Mouse (Mus musculus) embryonic facial prominence, embryonic 11.5 days (tissue): ENCODE results near the gene Hoxb4. TPM values are rescaled to one million over a fixed set of nuclear protein-coding genes. Genes with fewer than 3 reads are reported as not detected.

Experiments used
- ATAC-seq: fragments of 200-750 bp; cut with Nextera tagmentation; replicated peaks from 2 replicates; pipeline ENCODE4 v1.8.0; 2017; ENCODE audit warnings: low read depth; ENCODE audit not compliant: insufficient number of reproducible peaks, low FRiP score, low TSS enrichment
- DNase-seq: peaks from one replicate; pipeline ENCODE4 v3.0.0-alpha.2; 2015; ENCODE audit warnings: low spot score
- H3K27ac ChIP-seq: fragments of 300-500 bp; sonication (generic); replicated peaks from 2 replicates; pipeline ENCODE4 v1.5.1; 2014; ENCODE audit warnings: mild to moderate bottlenecking, low read depth, low read length, control low read depth
- H3K27me3 ChIP-seq: fragments of 300-500 bp; sonication (generic); 2 replicates; pipeline ENCODE4 v1.6.1; 2014; ENCODE audit warnings: mild to moderate bottlenecking, low read length, moderate library complexity, mixed read lengths; ENCODE audit not compliant: control insufficient read depth, insufficient read depth
- H3K36me3 ChIP-seq: fragments of 300-500 bp; sonication (generic); replicated peaks from 2 replicates; pipeline ENCODE4 v1.6.1; 2014; ENCODE audit warnings: low read depth, mild to moderate bottlenecking, low read length, moderate library complexity, mixed read lengths; ENCODE audit not compliant: control insufficient read depth, insufficient read depth
- H3K4me1 ChIP-seq: fragments of 300-500 bp; sonication (generic); 2 replicates; pipeline ENCODE4 v1.6.1; 2014; ENCODE audit warnings: low read length, mixed read lengths; ENCODE audit not compliant: control insufficient read depth, insufficient read depth
- H3K4me2 ChIP-seq: fragments of 300-500 bp; sonication (generic); 2 replicates; pipeline ENCODE4 v1.6.1; 2014; ENCODE audit warnings: low read depth, mild to moderate bottlenecking, control low read depth, low read length, moderate library complexity
- H3K4me3 ChIP-seq: fragments of 300-500 bp; sonication (generic); 2 replicates; pipeline ENCODE4 v1.5.1; 2014; ENCODE audit warnings: low read depth, low read length, control low read depth
- H3K9ac ChIP-seq: fragments of 300-500 bp; sonication (generic); replicated peaks from 2 replicates; pipeline ENCODE4 v1.6.1; 2014; ENCODE audit warnings: mild to moderate bottlenecking, control low read depth, low read length
- H3K9me3 ChIP-seq: fragments of 300-500 bp; sonication (generic); replicated peaks from 2 replicates; pipeline ENCODE4 v1.6.1; 2016; ENCODE audit warnings: mild to moderate bottlenecking, low read length, inconsistent platforms, mixed read lengths; ENCODE audit not compliant: control insufficient read depth
- WGBS: fragments of 180-500 bp; shearing (Covaris S2); extraction: QIAGEN DNeasy Blood & Tissue Kit; methylation state at CpG from one replicate; pipeline ENCODE4 v1.1.7; 2014; 5-methylcytosine and 5-hydroxymethylcytosine counted together
- polyA plus RNA-seq: library from polyadenylated mRNA; unstranded; fragments of >200 nt; fragmentation: Nextera tagmentation; extraction: Ambion mirVana; gene quantifications from 2 replicates; pipeline ENCODE4 v1.2.1, GENCODE M21; 2014

Hoxb4 gene
- polyA plus RNA-seq, 1 experiment from 2014 or later, result 0.24 TPM

GRCm38 (mm10) chr11:96326705-96327104 is 8.6 kb downstream of the Hoxb4 start:
- Histone ChIP-seq H3K27ac (no peak overlapping the region), H3K4me3 (no peak overlapping the region)

DNA sequence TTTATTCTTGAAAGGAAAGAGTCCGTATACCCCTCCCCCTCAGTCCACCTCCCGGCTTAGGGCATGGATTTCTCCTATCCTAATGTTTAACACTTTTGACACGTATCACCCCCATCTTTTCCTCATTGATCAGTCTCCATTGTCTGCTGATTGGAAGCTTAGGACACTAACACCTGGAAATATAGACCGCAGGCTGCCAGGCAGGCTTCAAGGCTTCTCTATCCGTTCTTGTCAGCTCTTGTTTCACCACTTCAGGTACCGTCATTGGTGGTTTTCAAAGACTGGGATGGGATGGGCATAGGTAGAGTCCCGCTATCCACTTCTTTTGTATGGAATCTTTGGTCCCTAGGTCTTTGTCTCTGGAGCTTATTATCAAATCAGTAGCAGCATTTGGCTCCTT is 9.1 kb downstream of the Hoxb4 start:
- no peak overlapping the region for H3K9ac ChIP-seq
- peaks cover 93% of the 10 kb centered on the region for H3K27me3 ChIP-seq
- ATAC-seq (no peak), DNase-seq (no peak)
- H3K4me3 ChIP-seq, result no peak overlapping the region
- H3K9me3 ChIP-seq, result no peaks in the 10 kb centered on the region
- no peaks in the 10 kb centered on the region for H3K4me1 ChIP-seq
- no peak overlapping the region for H3K4me2 ChIP-seq
- no peaks in the 10 kb centered on the region for H3K36me3 ChIP-seq
- WGBS, result under 1% methylated on average over 7 of the region's 7 CpGs
- no peak overlapping the region for H3K27ac ChIP-seq

More at GRCm38 (mm10) chr11:96326705-96327104, 8.6 kb downstream of the Hoxb4 start:
- H3K9me3 ChIP-seq, result no peaks in the 10 kb centered on the region
- no peak overlapping the region for H3K9ac ChIP-seq
- no peak overlapping the region for H3K4me2 ChIP-seq
- no peaks in the 10 kb centered on the region for H3K36me3 ChIP-seq
- WGBS, result 0% methylated on average over 12 of the region's 12 CpGs
- no peaks in the 10 kb centered on the region for H3K4me1 ChIP-seq
- DNase-seq, result no peak
- no peak for ATAC-seq
- H3K27me3 ChIP-seq, result peaks cover 93% of the 10 kb centered on the region

- 5% methylated on average over 5 of the region's 5 CpGs for WGBS
- H3K27me3 ChIP-seq, result peaks cover 93% of the 10 kb centered on the region
- no peaks in the 10 kb centered on the region for H3K9me3 ChIP-seq
- no peak for ATAC-seq
- H3K36me3 ChIP-seq, result no peaks in the 10 kb centered on the region
- no peak overlapping the region for H3K27ac ChIP-seq
- no peak overlapping the region for H3K4me3 ChIP-seq
- H3K4me2 ChIP-seq, result no peak overlapping the region
- no peak overlapping the region for H3K9ac ChIP-seq
- no peaks in the 10 kb centered on the region for H3K4me1 ChIP-seq
- DNase-seq, result no peak
These were observed 9.7 kb downstream of the Hoxb4 start for GRCm38 (mm10) chr11:96327750-96328149.

GRCm38 (mm10) chr11:96328605-96329004 is 10.5 kb downstream of the Hoxb4 start:
- Histone ChIP-seq H3K4me1 (no peaks in the 10 kb centered on the region; the same call in 1 of the 2 replicates), H3K4me3 (no peak overlapping the region), H3K27me3 (peaks cover 96% of the 10 kb centered on the region), H3K4me2 (no peak overlapping the region), H3K36me3 (no peaks in the 10 kb centered on the region), H3K27ac (no peak overlapping the region), H3K9me3 (no peaks in the 10 kb centered on the region), H3K9ac (no peak overlapping the region)
- no peak for DNase-seq
- no peak for ATAC-seq
- 6% methylated on average over 8 of the region's 8 CpGs for WGBS

DNA sequence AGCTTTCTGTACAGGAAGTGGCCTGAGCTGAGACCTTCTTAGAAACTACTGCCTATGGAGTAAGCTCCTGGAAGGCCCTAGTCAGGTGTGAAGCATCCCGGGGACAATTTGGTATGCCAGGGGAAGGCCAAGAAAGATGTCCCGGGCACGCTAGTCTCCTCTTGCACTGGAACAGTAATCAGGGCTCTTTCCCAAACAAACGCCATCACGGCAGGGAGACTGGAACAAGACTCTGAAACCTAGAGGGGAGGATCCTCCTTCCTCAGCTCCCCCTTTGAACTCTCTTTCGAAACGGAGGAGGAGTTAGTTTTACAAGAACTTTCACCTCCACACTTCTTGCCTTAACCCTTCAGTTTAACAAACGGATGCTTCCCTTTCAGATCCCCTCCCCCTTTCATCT is 14.0 kb downstream of the Hoxb4 start:
- no peaks in the 10 kb centered on the region for H3K36me3 ChIP-seq
- H3K9me3 ChIP-seq, result no peaks in the 10 kb centered on the region
- no peak for ATAC-seq
- H3K27ac ChIP-seq, result no peak overlapping the region
- no peak overlapping the region for H3K9ac ChIP-seq
- H3K27me3 ChIP-seq, result peaks cover 99% of the 10 kb centered on the region
- DNase-seq, result no peak
- WGBS, result under 1% methylated on average over 8 of the region's 8 CpGs
- no peaks in the 10 kb centered on the region; the same call in 1 of the 2 replicates for H3K4me1 ChIP-seq
- H3K4me2 ChIP-seq, result no peak overlapping the region
- no peak overlapping the region; the same call in 1 of the 2 replicates for H3K4me3 ChIP-seq

DNA sequence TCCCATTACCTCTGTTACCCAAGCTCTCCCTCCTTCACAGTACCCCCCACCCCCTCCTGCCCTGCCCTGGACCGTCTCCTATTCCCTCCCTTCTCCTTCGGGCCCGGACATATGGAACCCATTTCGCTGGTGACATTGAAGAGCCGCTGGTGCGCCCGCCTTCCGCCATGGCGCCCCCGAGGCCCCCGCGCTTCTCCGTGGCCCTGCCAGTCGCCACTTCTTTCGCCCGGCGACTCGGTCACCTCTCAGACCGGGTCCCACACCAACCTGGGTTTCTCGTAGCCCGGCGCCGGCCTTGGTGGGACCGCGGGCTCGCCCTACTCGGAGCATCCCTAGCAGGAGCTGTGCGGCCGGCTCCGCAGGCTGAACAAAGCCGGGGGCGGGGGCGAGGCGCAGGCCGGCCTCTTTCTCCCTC is 14.6 kb downstream of the Hoxb4 start:
- WGBS, result under 1% methylated on average over 35 of the region's 35 CpGs
- H3K9me3 ChIP-seq, result no peaks in the 10 kb centered on the region

GRCm38 (mm10) chr11:96333241-96334001 is 15.4 kb downstream of the Hoxb4 start:
- Histone ChIP-seq H3K27me3 (peaks cover 99% of the 10 kb centered on the region), H3K9me3 (no peaks in the 10 kb centered on the region), H3K36me3 (no peaks in the 10 kb centered on the region), H3K9ac (peak overlapping the region; percentile 43; the same call in 1 of the 2 replicates), H3K4me2 (peak overlapping the region; percentile 48), H3K27ac (0 out of 2 replicates have a peak overlapping the region, but pooled peaks have one; percentile 28), H3K4me3 (peak overlapping the region; percentile 28), H3K4me1 (no peaks in the 10 kb centered on the region; the same call in 1 of the 2 replicates)
- no peak for DNase-seq
- no peak for ATAC-seq
- WGBS, result 1% methylated on average over 17 of the region's 17 CpGs

More for the DNA sequence above, 14.6 kb downstream of the Hoxb4 start:
- Histone ChIP-seq H3K27me3 (peaks cover 99% of the 10 kb centered on the region), H3K27ac (no peak overlapping the region), H3K4me2 (peak overlapping the region; percentile 48), H3K9ac (peak overlapping the region; percentile 43), H3K36me3 (no peaks in the 10 kb centered on the region), H3K4me1 (no peaks in the 10 kb centered on the region; the same call in 1 of the 2 replicates), H3K4me3 (peak overlapping the region; percentile 28)
- 0 out of 2 replicates have a peak, but pooled peaks have one; percentile 29 for ATAC-seq
- peak; percentile 56 for DNase-seq

DNA sequence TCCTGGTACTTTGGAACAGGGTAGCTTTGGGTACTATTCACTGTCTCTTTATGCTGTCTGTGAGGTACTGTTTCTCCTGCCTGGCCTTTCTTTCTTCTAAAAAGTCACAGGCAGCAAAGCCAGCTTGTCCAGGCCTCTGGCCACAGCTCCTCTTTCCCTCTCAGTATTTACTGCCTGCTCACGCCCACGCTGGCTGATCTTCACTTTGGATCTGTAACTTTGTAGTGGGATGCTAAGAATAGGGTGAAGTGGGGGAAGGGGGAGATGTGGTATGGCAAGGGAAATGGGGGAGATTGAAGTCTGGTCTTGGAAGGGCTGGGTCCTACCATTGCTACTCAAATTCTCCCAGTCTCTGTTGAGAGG is 15.9 kb downstream of the Hoxb4 start:
- no peak overlapping the region for H3K4me2 ChIP-seq
- DNase-seq (no peak), ATAC-seq (no peak)
- peaks cover 98% of the 10 kb centered on the region for H3K27me3 ChIP-seq
- H3K9ac ChIP-seq, result 0 out of 2 replicates have a peak overlapping the region, but pooled peaks have one; percentile 1
- no peak overlapping the region for H3K27ac ChIP-seq
- 9% methylated on average over 2 of the region's 2 CpGs for WGBS
- no peak overlapping the region for H3K4me3 ChIP-seq
- no peaks in the 10 kb centered on the region; the same call in 1 of the 2 replicates for H3K4me1 ChIP-seq
- H3K9me3 ChIP-seq, result no peaks in the 10 kb centered on the region
- no peaks in the 10 kb centered on the region for H3K36me3 ChIP-seq
